Mouse (Mus musculus) layer of hippocampus, adult 8-10 months (tissue): Measurements from ENCODE around the gene Fbxw2. TPM values are rescaled to one million over a fixed set of nuclear protein-coding genes. Genes with fewer than 3 reads are reported as not detected.
"Not testable (repeated sequence)": the region's sequence is repeated elsewhere in the genome, so short reads cannot be mapped to it uniquely, and the experiment has no call there.

ENCODE experiments used
- DNase-seq, 2 experiments: peaks; one replicate each; pipeline ENCODE4 v3.0.0; 2022; ENCODE audit warnings: low spot score in 2 of 2
- total RNA-seq, 4 experiments: library from RNA; stranded (reverse); gene quantifications; 2 replicates each; pipeline ENCODE4 v1.2.4; 2022

Fbxw2 gene
- total RNA-seq, 4 experiments from 2014 or later = 72.9 to 81.7 (median 77.2) TPM

DNA sequence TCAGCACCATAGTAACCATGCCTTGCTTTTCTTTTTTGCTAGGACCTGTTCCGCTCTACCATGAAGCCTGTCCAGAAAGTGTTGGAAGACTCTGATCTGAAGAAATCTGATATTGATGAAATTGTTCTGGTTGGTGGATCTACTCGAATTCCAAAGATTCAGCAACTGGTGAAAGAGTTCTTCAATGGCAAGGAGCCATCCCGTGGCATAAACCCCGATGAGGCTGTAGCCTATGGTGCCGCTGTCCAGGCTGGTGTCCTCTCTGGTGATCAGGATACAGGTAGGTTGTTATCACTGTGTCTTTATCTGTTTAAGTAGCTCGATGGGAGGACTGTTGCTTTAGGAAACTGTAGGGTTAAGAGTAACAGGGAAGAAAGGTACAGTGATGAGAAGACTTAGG is 51.6 kb downstream of the Fbxw2 start:
- DNase-seq = no peak

DNA sequence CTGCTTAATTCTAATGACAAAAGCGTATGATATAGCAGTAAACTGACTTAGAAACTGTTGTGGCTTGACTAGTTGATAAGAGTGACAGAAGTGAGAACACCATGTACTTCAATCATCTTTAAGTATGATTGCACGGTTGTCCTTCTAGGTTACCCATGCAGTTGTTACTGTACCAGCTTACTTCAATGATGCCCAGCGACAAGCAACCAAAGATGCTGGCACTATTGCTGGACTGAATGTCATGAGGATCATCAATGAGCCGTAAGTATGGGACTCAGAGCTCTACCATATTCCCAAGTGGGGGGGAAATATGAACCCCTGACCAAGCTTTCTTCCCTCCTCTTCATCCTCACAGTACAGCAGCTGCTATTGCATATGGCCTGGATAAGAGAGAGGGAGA is 52.4 kb downstream of the Fbxw2 start:
- DNase-seq = no peak

DNA sequence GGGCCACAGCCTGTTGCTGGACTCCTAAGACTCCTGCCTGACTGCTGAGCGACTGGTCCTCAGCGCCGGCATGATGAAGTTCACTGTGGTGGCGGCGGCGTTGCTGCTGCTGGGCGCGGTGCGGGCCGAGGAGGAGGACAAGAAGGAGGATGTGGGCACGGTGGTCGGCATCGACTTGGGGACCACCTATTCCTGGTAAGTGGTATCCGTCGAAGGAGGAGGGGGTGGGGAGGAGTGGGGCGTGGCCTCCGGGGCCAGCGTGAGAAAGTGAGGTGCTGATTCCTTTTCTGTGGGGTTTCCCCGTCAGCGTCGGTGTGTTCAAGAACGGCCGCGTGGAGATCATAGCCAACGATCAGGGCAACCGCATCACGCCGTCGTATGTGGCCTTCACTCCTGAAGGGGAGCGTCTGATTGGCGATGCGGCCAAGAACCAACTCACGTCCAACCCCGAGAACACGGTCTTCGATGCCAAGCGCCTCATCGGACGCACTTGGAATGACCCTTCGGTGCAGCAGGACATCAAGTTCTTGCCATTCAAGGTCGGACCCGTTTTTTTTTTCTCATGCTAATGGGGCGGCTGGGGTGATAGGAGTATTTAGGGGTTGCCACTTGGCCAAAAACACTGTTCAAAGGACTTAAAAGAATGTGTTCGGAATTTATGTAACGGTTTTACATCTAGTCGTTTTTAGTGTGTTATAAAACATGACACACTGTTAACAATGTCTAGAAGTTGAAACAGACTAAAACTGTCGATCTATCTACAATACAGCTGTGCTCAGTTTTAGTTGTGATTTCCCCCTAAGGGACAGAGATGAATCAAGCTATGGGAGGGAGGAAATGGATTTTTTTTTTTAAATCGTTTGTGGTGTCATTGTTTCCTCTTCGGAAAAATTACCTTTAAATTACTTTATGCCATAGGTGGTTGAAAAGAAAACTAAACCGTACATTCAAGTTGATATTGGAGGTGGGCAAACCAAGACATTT is 53.6 kb downstream of the Fbxw2 start:
- DNase-seq = peak in 1 of 2 experiments; percentile 27

DNA sequence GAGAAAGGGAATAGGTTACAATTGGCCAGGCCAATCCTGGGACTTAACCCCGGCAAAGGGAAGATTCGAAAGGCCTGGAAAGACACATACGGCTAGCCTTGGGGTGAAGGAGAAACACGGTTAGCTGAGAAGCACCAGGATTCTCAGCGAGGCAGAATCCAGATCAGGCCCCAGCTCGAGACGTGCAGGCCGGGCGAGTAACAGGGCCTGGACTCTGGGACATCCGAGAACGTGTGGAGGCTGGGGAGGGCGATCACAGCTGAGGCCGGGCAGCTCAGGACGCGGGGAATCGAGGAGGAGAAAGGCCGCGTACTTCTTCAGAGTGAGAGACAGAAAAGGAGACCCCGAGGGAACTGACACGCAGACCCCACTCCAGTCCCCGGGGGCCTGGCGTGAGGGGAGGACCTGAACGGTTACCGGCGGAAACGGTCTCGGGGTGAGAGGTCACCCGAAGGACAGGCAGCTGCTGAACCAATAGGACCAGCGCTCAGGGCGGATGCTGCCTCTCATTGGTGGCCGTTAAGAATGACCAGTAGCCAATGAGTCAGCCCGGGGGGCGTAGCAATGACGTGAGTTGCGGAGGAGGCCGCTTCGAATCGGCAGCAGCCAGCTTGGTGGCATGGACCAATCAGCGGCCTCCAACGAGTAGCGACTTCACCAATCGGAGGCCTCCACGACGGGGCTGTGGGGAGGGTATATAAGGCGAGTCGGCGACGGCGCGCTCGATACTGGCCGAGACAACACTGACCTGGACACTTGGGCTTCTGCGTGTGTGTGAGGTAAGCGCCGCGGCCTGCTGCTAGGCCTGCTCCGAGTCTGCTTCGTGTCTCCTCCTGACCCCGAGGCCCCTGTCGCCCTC is 54.5 kb downstream of the Fbxw2 start, which contains the start of gene Hspa5:
Gene Hspa5 (plus strand): TSS at position 603 of the 859 bp plus-strand sequence.
- DNase-seq = peak; percentile 100

DNA sequence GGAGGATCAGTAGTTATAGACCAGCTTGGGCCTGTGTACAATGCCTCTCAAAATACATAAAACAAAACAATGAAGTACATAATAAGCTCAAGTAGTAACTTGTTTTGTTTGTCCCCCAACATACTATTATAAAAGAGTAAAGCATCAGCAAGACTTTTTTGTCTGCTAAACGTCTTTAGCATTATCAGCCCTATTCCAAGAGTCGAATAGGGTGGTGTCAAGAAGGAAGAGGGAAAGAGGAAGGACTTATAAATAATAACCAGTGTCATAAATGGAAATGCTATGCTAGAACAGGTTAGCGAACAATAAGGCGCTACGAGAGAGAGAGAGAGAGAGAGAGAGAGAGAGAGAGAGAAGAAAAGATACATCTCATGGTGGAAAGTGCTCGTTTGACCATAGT is 55.2 kb downstream of the Fbxw2 start:
- no peak for DNase-seq

DNA sequence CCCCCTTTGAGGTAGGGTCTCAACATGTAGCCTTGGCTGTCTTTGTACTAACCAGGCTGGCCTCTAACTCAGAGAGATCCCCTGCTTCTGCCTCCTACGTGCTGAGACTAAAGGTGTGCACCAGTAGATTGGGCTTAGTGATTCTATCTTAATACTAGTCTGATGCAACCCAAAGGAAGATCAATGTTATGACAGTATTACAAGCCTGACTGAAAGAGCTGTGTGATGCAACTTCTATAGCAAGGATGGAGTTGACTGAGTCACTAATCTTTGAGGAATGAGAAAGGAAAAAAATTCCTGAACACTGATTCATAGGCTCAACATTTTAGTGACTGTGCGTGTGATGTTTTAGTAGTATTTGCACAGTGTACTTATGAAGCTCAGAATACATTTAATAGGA is 56.1 kb downstream of the Fbxw2 start:
- no peak for DNase-seq

DNA sequence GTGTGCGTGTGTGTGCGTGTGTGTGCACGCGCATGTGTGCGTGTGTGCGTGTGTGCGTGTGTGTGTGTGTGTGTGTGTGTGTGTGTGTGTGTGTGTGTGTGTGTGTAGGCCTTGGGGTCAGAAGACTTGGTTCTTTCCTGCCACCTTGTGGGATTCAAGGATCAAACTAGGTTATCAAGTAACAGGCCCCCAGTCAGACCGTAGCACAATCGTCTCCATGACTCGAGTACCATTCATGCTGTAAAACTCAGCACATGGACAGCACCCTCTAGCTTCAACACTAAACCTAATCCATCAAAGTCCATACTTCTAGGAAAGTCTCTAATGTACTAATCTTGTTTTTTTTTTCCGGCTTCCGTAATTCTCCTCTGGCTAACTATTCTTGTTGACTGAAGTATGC is 61.3 kb downstream of the Fbxw2 start:
- DNase-seq = no peak

DNA sequence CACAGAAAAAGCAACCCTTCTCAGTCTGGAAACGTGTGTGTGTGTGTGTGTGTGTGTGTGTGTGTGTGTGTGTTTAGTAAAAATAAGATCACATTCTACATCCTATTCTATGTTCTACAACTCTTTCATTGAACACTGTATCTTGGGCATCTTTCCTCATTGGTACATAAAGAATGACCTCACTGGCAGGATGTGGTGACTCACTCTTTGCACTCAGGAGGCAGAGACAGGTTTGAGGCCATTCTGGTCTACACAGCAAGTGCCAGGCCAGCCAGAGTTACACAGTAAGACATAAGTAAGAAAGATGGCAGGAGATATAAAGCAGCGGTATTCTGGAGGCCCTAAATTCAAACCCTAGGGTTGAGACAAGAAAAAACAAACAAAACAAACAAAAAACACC is 63.2 kb downstream of the Fbxw2 start:
- no peak for DNase-seq

DNA sequence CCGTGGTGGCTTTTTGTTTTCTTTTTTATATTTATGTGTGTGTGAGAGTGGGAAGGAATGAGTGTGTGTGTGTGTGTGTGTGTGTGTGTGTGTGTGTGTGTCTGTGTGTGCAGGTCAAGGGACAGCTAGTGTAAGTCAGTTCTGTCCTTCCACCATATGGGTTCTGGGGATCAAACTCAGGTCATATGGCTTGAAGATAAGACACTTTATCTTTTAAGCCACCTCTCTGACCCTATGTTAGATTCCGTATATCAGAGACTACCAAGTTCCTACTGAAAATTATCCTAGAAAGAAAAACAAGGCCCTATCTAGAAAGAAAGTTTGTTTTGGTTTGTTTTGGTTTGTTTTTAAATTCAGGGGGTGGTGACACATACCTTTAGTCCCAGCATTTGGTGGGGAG is 63.9 kb downstream of the Fbxw2 start:
- DNase-seq = no peak

DNA sequence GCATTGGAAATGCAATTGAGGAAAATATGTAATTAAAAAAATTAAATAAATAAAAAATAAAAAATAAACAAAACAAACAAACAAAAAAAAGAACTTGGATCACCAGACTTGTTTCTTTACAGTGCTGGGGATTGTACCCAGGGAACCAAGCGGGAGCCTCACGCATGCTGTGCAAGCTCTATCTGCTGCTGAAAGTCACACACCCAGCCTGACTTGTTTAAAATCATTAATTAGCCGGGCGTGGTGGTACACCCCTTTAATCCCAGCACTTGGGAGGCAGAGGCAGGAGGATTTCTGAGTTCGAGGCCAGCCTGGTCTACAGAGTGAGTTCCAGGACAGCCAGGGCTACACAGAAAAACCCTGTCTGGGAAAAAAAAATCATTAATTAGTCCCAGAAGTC is 64.8 kb downstream of the Fbxw2 start:
- DNase-seq = not testable (repeated sequence)

DNA sequence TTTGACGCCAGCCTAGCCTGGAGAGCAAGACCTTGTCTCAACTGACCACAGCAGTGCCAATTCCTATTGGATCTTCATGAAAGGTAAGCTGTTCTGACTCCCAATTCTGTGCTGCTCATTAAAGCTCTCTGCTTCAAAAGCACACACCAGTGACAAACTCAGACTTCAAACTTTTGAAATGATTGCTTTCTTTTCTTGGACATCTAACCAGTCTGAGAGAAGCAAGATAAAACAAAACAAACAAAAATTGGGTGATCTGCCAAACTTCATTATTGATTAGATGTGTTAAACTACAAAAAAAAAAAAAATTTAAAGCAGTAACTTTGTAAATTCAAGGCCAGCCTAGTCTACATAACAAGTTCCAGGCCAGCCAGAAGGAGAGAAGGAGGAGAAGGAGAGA is 68.8 kb downstream of the Fbxw2 start:
- no peak for DNase-seq

DNA sequence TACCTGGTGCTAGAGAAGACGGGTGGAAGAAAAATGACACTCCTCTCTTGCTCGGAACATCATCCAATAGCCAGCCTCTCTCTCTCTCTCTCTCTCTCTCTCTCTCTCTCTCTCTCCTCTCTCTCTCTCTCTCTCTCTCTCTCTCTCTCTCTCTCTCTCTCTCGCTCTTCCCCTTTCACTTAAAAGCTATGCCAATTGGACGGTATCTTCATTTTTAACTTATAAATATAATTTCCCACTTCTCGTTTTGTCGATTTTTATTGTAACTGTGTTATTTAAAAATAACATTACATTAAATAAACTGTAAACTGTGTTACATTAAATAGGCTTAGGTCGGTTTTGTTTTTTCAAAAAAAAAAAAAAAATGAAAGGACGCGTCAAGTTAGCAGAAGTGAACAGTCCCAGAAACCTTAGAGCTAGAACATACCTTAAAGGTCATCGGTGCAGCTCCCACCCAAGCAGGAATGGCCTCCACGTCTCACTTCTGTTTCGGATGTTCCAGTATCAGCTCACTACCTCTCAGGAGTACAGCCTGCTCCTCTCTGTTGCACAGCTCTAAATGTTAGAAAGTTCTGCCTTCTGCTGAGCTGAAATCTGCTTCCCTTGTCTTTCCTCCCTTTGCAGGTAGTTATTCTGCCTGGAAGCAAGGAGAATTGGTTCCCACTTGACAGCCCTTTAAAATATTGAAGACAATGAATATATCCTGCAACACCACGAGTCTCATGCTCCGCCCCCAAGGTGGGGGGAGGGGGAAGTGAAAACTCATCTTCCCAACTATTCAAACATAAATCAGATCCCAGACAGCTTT is 71.4 kb downstream of the Fbxw2 start, which contains the start of gene Gapvd1:
Gene Gapvd1 (minus strand): TSS at position 682 of the 808 bp plus-strand sequence.
- DNase-seq = no peak

Other genes with a start within 250 kb of the Fbxw2 start
- gene Gapvd1, start 71.1 kb downstream of the Fbxw2 start, total RNA-seq = 100 to 1,000 TPM in 2 of 4 experiments, 10 to 100 TPM in 2; 84.9 to 115 (median 99.1) TPM
- 100 to 1,000 TPM; 196 to 459 (median 340) TPM for gene Hspa5, start 54.3 kb downstream of the Fbxw2 start, total RNA-seq
- gene Rabepk, start 26.4 kb downstream of the Fbxw2 start, total RNA-seq = 10 to 100 TPM; 36.7 to 46.4 (median 37.5) TPM
- not detected for gene Gm34653, start 6.7 kb upstream of the Fbxw2 start, total RNA-seq
- under 1 TPM; 0.28 to 0.91 (median 0.43) TPM for gene Cutal, start 48.1 kb upstream of the Fbxw2 start, total RNA-seq
- 10 to 100 TPM; 40.0 to 53.1 (median 45.1) TPM for gene Psmd5, start 48.7 kb upstream of the Fbxw2 start, total RNA-seq
- 1 to 10 TPM; 1.1 to 2.1 (median 1.7) TPM for gene Phf19, start 87.7 kb upstream of the Fbxw2 start, total RNA-seq
- gene Traf1, start 135.5 kb upstream of the Fbxw2 start, total RNA-seq = 1 to 10 TPM; 3.5 to 6.1 (median 4.5) TPM
- under 1 TPM in 2 of 4 experiments, not detected in 2; 0.11 to 0.48 TPM for gene Hc, start 235.1 kb upstream of the Fbxw2 start, total RNA-seq